Mouse (Mus musculus): ENCODE measurements at regions not wholly inside any gene's neighbourhood (a gene's known extent, or its start where the extent isn't known, plus 50 kb on each side); places are given as distances from the start of the nearest gene placed in this dataset.

- no peak for DNase-seq (ENCODE audit: low spot score in 2 of 2)
Observed at GRCm38 (mm10) chr14:104676810-104677209, 154.4 kb upstream of the Rnf219 start.

- DNase-seq (ENCODE audit: low spot score in 2 of 2), result no peak
Observed at GRCm38 (mm10) chr14:104661696-104662095, 139.3 kb upstream of the Rnf219 start.

GRCm38 (mm10) chr14:104658751-104659150 lies 136.3 kb upstream of the Rnf219 start:
- DNase-seq (ENCODE audit: low spot score in 2 of 2), result no peak

- DNase-seq (ENCODE audit: low spot score in 2 of 2), result no peak
Observed at GRCm38 (mm10) chr14:104649980-104650379, 127.5 kb upstream of the Rnf219 start.

GRCm38 (mm10) chr14:104644626-104645025 lies 122.2 kb upstream of the Rnf219 start:
- no peak for DNase-seq (ENCODE audit: low spot score in 2 of 2)

GRCm38 (mm10) chr14:104642783-104643182 lies 120.3 kb upstream of the Rnf219 start:
- no peak for DNase-seq (ENCODE audit: low spot score in 2 of 2)

- no peak for DNase-seq (ENCODE audit: low spot score in 2 of 2)
Observed at GRCm38 (mm10) chr14:104639300-104639699, 116.9 kb upstream of the Rnf219 start.

- no peak for DNase-seq (ENCODE audit: low spot score in 2 of 2)
Observed at GRCm38 (mm10) chr14:104611467-104611866, 89.0 kb upstream of the Rnf219 start.

GRCm38 (mm10) chr14:104610378-104610777 lies 87.9 kb upstream of the Rnf219 start:
- DNase-seq (ENCODE audit: low spot score in 2 of 2), result no peak

- no peak for DNase-seq (ENCODE audit: low spot score in 2 of 2)
Observed at GRCm38 (mm10) chr14:104594851-104595250, 72.4 kb upstream of the Rnf219 start.
